Mouse (Mus musculus) layer of hippocampus, postnatal 14 days (tissue): Measurements from ENCODE around the gene Gtf2h2. TPM values are rescaled to one million over a fixed set of nuclear protein-coding genes. Genes with fewer than 3 reads are reported as not detected.
A peak's percentile ranks its signal among the peaks of the same experiment; 100 is the strongest.
"Not testable (repeated sequence)": the region's sequence is repeated elsewhere in the genome, so short reads cannot be mapped to it uniquely, and the experiment has no call there.

Source experiments
- DNase-seq, 2 experiments: peaks; one replicate each; pipeline ENCODE4 v3.0.0; 2021 to 2022; ENCODE audit warnings: low spot score in 2 of 2, mixed read lengths in 1 of 2
- total RNA-seq, 2 experiments: library from RNA; stranded (reverse); gene quantifications; 2 replicates each; pipeline ENCODE4 v1.2.3; 2021

Gtf2h2 gene
- total RNA-seq, 2 experiments from 2014 or later: 41.6 to 42.2 TPM

- DNase-seq: no peak
Observed at GRCm38 (mm10) chr13:100491623-100492022, 756 bp downstream of the Gtf2h2 start.

DNA sequence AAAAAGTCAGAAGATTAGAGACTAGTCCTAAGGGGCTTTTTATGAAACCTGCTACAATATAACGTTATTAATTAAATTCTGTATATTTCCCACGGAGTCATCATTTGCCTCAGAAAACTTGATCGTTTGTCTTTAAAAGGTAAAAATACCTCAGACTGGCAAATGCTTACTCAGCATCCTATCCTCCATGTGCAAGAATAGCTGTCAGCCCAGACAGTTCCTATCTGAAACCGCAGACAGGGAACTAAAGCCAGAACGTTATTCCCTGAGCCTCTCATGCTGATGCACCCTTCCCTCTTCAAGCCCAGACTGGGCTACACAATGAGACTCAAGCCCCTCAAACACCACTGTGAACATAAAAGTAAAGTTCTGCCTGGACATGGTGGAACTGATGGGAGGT, 2.0 kb downstream of the Gtf2h2 start:
- DNase-seq: no peak

DNA sequence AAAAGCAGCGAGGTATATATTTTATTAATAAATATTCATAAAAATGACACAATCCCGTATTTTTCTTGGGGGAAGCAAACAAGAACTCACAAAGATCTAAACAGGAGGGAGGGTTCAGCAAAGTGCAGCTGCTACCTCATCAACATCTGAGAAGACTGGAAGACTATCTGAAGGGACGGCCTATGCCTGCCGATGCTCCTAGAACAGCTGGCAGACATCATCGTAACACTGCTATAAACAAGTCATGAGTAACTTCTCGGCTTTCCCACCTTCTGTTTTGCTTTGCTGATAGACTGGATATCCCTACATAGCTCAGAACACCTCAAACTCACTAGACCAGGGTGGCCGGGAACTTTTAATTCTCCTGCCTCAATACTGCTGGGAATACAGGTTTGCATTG, 8.8 kb downstream of the Gtf2h2 start:
- no peak for DNase-seq

DNA sequence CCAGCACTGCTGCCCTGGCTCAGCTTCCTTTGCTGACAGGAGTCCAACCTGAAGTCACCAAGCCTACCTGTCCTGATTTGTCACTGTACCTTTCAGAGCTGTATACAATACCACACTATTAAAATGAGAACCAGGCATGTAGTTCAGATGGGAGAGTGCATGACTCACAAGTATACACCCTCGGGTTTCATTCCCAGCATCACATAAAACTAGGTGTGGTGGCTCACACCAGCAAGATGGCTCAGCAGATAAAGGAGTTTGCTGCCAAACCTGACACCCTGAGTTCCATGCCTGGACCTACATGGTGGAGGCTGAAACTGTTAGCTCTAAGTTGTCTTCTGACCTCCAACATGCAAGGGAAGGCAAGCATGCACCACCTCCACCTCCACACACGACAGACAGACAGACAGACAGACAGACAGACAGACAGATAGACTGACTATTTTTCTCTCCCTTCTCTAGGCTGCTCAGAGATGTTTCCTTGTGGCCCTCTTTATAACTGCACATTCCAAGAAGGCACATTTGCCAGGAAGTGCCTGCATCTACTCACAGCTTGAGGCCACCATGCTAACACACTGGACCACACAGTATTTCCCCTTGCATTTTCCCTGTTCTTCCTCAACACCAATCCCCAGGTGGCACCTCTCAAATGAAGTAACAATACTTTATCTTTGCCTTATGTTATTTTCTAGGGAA, 28.7 kb downstream of the Gtf2h2 start:
- no peak for DNase-seq

GRCm38 (mm10) chr13:100461336-100461735, 31.0 kb downstream of the Gtf2h2 start:
- no peak for DNase-seq

DNA sequence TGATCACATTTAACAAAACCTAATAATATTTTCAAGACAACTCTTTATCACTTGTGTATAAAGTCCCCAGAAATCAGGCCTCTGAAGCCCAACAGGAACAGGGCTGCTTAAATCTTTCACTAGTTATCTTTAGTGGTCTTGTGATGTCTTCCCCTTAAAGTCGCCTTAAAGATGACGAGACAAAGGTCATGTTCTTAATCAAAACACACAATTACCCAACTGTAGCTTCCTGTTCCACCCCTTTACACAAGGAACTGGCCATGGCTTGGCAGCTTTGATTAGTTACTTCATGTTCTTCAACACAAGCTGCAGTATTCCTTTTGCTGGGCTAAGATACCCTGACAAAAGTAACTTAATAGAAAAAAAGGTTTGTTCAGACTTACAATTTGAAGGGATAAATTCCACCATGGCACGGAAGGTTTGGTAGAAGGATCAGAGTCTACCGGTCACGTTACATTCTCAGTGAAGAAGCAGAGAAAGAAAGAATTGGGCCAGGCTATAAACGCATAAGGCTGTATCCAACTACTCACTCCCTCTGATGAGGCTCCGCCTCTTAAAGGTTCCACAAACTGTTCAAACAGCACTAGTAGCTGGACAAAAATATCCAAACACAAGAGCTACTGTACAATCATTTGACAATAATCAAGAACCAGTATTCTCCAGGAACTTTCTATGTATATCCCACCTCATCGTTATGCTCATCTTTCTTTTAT, 39.8 kb downstream of the Gtf2h2 start, which contains the start of gene Naip1:
Gene Naip1 (minus strand): TSS at position 455 of the 713 bp plus-strand sequence.
- not testable (repeated sequence) for DNase-seq

- DNase-seq: no peak
Observed at GRCm38 (mm10) chr13:100449495-100449894, 42.9 kb downstream of the Gtf2h2 start.

- DNase-seq: no peak
Observed at GRCm38 (mm10) chr13:100440116-100440515, 52.3 kb downstream of the Gtf2h2 start.

DNA sequence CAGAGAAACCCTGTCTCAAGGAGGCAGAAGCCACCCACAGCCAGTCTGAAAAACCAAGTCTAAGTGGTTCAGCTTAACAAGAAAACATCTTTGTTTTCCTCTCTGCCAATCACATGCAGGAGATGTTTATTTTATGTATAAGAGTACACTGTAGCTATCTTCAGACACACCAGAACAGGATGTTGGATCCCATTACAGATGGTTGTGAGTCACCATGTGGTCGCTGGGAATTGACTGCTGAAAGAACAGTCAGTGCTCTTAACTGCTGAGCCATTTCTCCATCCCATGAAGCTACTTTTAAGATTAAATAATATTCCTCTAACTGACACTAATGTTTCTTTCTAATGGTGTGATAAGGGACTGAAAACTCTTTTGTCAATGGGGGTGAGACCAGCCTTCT, 53.7 kb downstream of the Gtf2h2 start:
- peak in 1 of 2 experiments; percentile 9 for DNase-seq

- DNase-seq: no peak
Observed at GRCm38 (mm10) chr13:100437322-100437825, 55.0 kb downstream of the Gtf2h2 start.

DNA sequence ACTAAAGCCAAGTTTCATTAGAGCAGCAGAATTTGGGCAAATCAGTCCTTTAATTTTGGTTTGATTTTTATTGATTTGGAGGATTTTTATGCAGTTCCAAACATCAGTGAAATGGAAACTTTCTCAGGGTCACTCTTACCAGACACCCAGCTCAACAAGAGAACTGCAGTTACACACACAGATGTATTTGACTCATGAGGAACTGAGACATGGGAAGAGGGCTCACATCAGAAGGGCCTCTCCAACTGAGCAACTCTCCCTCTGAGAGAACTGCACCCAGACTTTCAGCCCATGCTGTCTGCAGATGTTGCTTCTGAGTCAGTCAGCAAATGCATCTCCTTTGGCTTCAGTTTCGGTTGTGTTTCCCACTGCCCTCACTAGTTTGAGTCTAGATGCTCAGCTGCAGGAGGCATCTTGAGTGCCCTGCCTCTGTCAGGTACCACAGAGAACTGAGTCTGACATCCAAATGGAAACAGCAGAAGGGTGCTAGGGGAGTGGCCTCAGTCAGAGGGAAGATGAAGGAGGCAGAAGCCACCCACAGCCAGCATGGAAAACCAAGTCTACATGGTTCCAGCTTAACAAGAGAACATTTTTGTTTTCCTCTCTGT, 55.7 kb downstream of the Gtf2h2 start:
- DNase-seq: not testable (repeated sequence)

DNA sequence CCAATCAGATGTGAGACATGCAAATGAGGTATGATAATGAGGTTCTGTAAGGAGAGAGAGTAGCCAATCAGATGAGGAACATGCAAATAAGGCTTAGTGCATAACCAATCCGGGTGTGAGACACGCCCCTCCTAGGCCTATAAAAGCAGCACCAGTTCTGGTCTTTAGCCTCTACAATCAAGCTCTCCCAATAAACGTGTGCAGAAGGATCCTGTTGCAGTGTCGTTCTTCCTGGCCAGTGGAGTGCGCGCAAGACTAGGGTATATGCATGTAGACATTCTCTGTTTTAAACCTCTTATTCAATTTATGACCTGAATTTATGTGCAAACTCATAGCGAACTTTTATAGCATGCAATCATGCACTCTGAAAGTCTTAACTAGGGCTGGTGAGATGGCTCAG, 72.4 kb downstream of the Gtf2h2 start:
- not testable (repeated sequence) for DNase-seq

DNA sequence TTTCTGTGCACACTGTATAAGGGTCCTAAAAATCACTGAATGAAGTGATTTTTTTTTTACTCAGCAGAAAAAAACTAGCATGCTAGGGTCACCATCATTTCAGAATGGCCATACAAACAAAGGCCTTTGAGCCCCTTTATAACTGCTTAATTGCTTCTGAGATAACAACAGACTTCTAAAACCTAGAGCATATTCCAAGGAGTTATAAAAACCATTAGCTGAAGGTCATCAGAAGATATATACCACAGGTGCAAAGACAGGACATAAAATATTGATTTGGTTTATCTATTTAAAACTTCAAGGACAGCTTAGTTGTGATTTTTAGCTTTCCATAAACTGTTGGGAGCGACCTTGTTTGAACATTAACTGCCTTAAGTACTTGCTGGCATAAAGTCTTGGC, 78.0 kb downstream of the Gtf2h2 start:
- DNase-seq: no peak

Other genes starting within 250 kb of the Gtf2h2 start
- gene Naip5, start 246.3 kb downstream of the Gtf2h2 start, total RNA-seq: under 1 TPM; 0.28 to 0.33 TPM
- gene Naip6, start 174.9 kb downstream of the Gtf2h2 start, total RNA-seq: under 1 TPM; 0.19 to 0.21 TPM
- gene Naip1, start 39.7 kb downstream of the Gtf2h2 start, total RNA-seq: under 1 TPM; 0.14 TPM
- 10 to 100 TPM; 11.9 to 16.4 TPM for gene Ocln, start 60.1 kb upstream of the Gtf2h2 start, total RNA-seq
- gene Marveld2, start 124.4 kb upstream of the Gtf2h2 start, total RNA-seq: 1 to 10 TPM; 1.7 to 2.0 TPM
- 10 to 100 TPM; 91.5 to 100.0 TPM for gene Ak6, start 158.4 kb upstream of the Gtf2h2 start, total RNA-seq
- gene Rad17, start 158.5 kb upstream of the Gtf2h2 start, total RNA-seq: 10 to 100 TPM; 12.0 to 13.2 TPM
- gene Taf9, start 159.0 kb upstream of the Gtf2h2 start, total RNA-seq: 10 to 100 TPM; 23.6 to 26.5 TPM
- under 1 TPM; 0.36 to 0.53 TPM for gene Ccdc125, start 177.1 kb upstream of the Gtf2h2 start, total RNA-seq
- gene Cdk7, start 238.4 kb upstream of the Gtf2h2 start, total RNA-seq: 10 to 100 TPM; 35.7 to 37.0 TPM